Mouse (Mus musculus) heart, postnatal 14 days (tissue): ENCODE data around the gene Tph1. TPM values are rescaled to one million over a fixed set of nuclear protein-coding genes. Genes with fewer than 3 reads are reported as not detected.
"Not testable (repeated sequence)": the region's sequence is repeated elsewhere in the genome, so short reads cannot be mapped to it uniquely, and the experiment has no call there.

Experiments
- DNase-seq, 2 experiments: peaks; one replicate each; pipeline ENCODE4 v3.0.0; 2021 to 2022
- intact Hi-C: fragments of 180-260 bp; cut with DNase I; formaldehyde crosslinking; loops from one replicate; pipeline ENCODE4 v1.15.1; 2025
- total RNA-seq, 2 experiments: library from RNA; stranded (reverse); gene quantifications; 2 replicates each; pipeline ENCODE4 v1.2.3; 2021

Gene Tph1
- total RNA-seq, 2 experiments from 2014 or later, result 0.17 TPM; not detected in 1

GRCm38 (mm10) chr7:46652279-46652678 lies 20.1 kb downstream of the Tph1 start:
- intact Hi-C loops, result no loop called here
- DNase-seq, result no peak

- intact Hi-C loops, result not testable (repeated sequence)
Observed at GRCm38 (mm10) chr7:46650231-46650630, 22.1 kb downstream of the Tph1 start.

GRCm38 (mm10) chr7:46648431-46649140 lies 23.8 kb downstream of the Tph1 start:
- no peak for DNase-seq
- intact Hi-C loops, result no loop called here

More at GRCm38 (mm10) chr7:46650231-46650630, 22.1 kb downstream of the Tph1 start:
- not testable (repeated sequence) for DNase-seq

GRCm38 (mm10) chr7:46643172-46643571 lies 29.2 kb downstream of the Tph1 start:
- intact Hi-C loops, result no loop called here
- DNase-seq, result no peak

- no peak for DNase-seq
- intact Hi-C loops, result no loop called here
Observed at GRCm38 (mm10) chr7:46640062-46640461, 32.3 kb downstream of the Tph1 start.

- intact Hi-C loops, result no loop called here
- DNase-seq, result peak; percentile 90
Observed at GRCm38 (mm10) chr7:46639692-46640031, 32.7 kb downstream of the Tph1 start, which contains the start of gene Sergef. Sergef (minus strand) TSS chr7:46639807.

GRCm38 (mm10) chr7:46638889-46639691 lies 33.2 kb downstream of the Tph1 start:
- intact Hi-C loops, result no loop called here
- peak in 1 of 2 experiments; percentile 5 for DNase-seq

- intact Hi-C loops, result no loop called here
Observed at GRCm38 (mm10) chr7:46628375-46628975, 43.9 kb downstream of the Tph1 start.

GRCm38 (mm10) chr7:46623979-46624378 lies 48.4 kb downstream of the Tph1 start:
- no peak for DNase-seq
- intact Hi-C loops, result no loop called here

More at GRCm38 (mm10) chr7:46628375-46628975, 43.9 kb downstream of the Tph1 start:
- DNase-seq, result no peak

GRCm38 (mm10) chr7:46618416-46619110 lies 53.8 kb downstream of the Tph1 start:
- DNase-seq, result no peak
- intact Hi-C loops, result no loop called here

- intact Hi-C loops, result no loop called here
- DNase-seq, result no peak
Observed at GRCm38 (mm10) chr7:46616429-46617005, 55.8 kb downstream of the Tph1 start.

GRCm38 (mm10) chr7:46615256-46615977 lies 56.9 kb downstream of the Tph1 start:
- DNase-seq, result peak in 1 of 2 experiments; percentile 20
- intact Hi-C loops, result no loop called here

- no peak for DNase-seq
- intact Hi-C loops, result no loop called here
Observed at GRCm38 (mm10) chr7:46614263-46614662, 58.1 kb downstream of the Tph1 start.

GRCm38 (mm10) chr7:46613091-46613490 lies 59.2 kb downstream of the Tph1 start:
- no peak for DNase-seq
- intact Hi-C loops, result no loop called here

- intact Hi-C loops, result no loop called here
- no peak for DNase-seq
Observed at GRCm38 (mm10) chr7:46612421-46612937, 59.9 kb downstream of the Tph1 start.

GRCm38 (mm10) chr7:46611970-46612369 lies 60.4 kb downstream of the Tph1 start:
- intact Hi-C loops, result no loop called here
- peak in 1 of 2 experiments; percentile 31 for DNase-seq

- no peak for DNase-seq
- intact Hi-C loops, result no loop called here
Observed at GRCm38 (mm10) chr7:46609317-46609716, 63.0 kb downstream of the Tph1 start.

- intact Hi-C loops, result loop anchor here (1.0 to 2.0 kb wide), 3 partner anchors 214 to 511 kb away; no protein-coding TSS in a partner anchor
- DNase-seq, result peak; percentile 32 to 71
Observed at GRCm38 (mm10) chr7:46607428-46608055, 64.8 kb downstream of the Tph1 start.

- no peak for DNase-seq
- intact Hi-C loops, result loop anchor here (1.0 to 2.0 kb wide), 3 partner anchors 214 to 510 kb away; no protein-coding TSS in a partner anchor
Observed at GRCm38 (mm10) chr7:46607031-46607426, 65.3 kb downstream of the Tph1 start.
